Mouse (Mus musculus) MEL-GATA-1-ER (cell line): ENCODE measurements around the gene Prrc2a.

ENCODE experiments used
- DNase-seq: peaks from one replicate; pipeline ENCODE4 v3.0.0-alpha.2; 2012; ENCODE audit warnings: low read depth; ENCODE audit errors: extremely low read depth

Prrc2a gene

DNA sequence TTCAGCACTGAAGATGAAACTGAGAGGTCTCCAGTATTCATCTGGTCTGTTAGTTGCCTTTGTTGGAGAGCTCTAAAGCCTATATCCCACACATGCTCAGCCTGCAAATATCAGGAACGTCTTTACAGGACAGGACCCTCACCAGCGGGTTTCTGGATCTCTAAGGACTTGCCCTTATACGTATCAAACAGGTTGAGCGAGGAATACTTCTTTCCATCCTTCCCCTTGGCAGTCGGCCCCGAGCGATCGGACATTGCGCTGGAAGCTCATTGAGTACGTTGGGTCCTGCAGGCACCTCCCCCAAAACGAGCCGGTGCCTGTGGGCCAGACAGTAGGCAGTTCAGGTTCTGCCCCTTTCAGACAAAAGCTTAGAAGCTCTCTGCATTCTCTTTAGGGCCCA is 2.0 kb downstream of the Prrc2a start:
- no peak for DNase-seq

DNA sequence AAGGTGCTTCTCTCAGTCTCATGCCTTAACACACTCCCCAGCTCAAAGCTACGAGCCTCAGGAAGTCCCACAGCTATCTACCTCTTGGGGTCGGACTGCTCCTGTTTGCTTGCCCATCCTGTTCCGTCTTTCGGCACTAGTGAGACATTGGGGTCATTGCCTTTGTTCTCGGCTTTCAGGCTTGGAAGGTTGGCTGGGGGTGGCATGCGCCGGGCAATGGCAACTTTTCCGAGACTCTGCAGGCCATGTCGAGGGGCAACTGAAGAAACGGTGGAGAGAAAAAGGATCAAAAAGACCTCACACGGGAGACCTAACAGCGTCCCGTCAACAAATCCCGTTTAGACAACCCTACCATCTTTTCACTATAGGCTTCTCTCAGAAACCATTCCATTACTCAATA is 2.6 kb downstream of the Prrc2a start:
- no peak for DNase-seq

- DNase-seq: no peak
Observed at GRCm38 (mm10) chr17:35161421-35161820, 3.3 kb downstream of the Prrc2a start.

GRCm38 (mm10) chr17:35159638-35160037 is 5.1 kb downstream of the Prrc2a start:
- DNase-seq: no peak

- DNase-seq: no peak
Observed at GRCm38 (mm10) chr17:35158850-35159593, 5.7 kb downstream of the Prrc2a start.

DNA sequence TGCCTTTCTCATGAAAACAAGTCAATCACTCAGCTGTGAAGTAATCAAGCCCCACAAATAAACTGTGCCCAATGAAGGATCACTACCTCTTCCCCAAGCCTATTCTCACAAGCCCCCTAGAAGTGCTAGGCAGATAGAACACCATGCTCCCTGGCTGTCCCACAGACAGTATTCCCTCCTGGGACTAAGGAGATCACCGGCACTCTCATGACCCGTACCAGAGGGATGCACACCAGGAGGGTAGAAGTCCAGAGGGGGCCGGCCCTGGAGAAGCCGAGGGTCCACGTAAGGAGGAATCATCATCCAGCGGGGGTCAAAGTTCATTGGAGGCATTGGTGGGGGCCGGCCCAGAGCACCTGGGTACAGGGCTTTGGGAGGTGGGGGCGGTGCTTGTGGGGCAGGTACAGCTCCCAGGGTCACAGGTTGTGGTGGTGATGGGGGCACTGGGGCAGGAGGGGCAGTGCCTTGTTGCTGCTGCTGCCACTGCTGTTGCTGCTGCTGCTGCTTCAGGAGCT is 7.0 kb downstream of the Prrc2a start:
- DNase-seq: no peak

DNA sequence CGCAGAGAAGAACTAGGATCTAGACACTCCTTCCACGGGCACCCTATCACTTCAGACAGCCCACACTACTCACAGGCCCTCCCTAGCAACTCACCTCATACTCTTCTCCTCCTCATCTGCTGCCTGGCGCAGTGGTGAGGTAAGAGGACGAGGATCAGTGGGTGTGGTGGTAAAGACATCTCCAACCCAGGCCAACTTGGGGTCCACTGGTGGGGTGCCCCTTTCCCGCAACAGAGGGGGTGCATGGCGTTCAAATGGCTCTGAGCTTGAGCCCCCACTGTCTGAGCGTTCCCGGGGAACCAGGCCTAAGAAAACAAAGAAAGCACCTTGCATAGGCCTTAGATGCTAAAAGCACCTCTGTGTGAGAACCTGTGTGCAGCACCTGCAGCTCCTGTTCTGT is 7.4 kb downstream of the Prrc2a start:
- no peak for DNase-seq

- DNase-seq: no peak
Observed at GRCm38 (mm10) chr17:35156461-35157200, 8.1 kb downstream of the Prrc2a start.

- no peak for DNase-seq
Observed at GRCm38 (mm10) chr17:35155451-35155850, 9.2 kb downstream of the Prrc2a start.

- no peak for DNase-seq
Observed at GRCm38 (mm10) chr17:35154616-35155015, 10.1 kb downstream of the Prrc2a start.

GRCm38 (mm10) chr17:35153931-35154330 is 10.8 kb downstream of the Prrc2a start:
- no peak for DNase-seq

GRCm38 (mm10) chr17:35153077-35153476 is 11.6 kb downstream of the Prrc2a start:
- no peak for DNase-seq

- DNase-seq: no peak
Observed at GRCm38 (mm10) chr17:35152121-35152520, 12.6 kb downstream of the Prrc2a start.

GRCm38 (mm10) chr17:35147922-35148639 is 16.6 kb downstream of the Prrc2a start:
- no peak for DNase-seq

GRCm38 (mm10) chr17:35147348-35147747 is 17.3 kb downstream of the Prrc2a start:
- no peak for DNase-seq

DNA sequence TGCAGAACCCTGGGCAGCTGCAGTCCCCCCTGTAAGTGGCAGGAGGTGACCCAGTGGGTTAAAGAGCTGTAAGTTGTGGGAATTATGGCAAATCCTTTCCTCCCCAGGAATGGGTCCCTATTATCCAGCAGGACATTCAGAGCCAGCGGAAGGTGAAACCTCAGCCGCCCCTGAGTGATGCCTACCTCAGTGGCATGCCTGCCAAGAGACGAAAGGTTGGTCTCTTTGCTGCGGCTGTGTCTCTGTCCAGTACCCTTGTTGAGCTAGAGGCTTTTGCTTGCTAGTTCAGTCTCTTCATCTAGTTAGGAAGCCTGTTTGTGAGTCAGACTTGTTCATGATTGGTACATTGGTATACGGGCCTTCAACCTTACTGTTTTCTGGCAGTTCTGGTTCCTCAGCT is 18.6 kb downstream of the Prrc2a start:
- no peak for DNase-seq

- no peak for DNase-seq
Observed at GRCm38 (mm10) chr17:35141971-35142370, 22.7 kb downstream of the Prrc2a start.

- DNase-seq: no peak
Observed at GRCm38 (mm10) chr17:35140490-35140996, 24.2 kb downstream of the Prrc2a start.

DNA sequence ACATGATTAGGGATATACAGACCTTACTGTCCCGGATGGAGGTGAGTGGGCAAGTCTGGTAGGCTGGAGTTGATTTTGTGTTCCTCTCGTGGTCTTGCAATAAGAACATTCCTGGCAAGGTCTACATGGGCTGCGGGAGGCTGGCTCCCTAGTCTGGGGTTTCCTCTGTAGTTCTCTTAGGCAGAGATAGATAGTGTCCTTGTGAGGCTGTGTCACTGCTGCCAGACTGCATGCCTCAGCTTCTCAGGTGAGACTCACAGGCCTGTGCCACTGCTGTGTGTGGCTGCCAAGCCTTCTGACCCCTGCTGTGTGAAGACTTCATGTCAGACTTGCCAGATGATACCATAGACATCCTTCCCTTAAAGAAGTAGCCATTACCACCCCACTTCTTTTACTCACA is 25.4 kb downstream of the Prrc2a start:
- DNase-seq: no peak

- DNase-seq: peak; percentile 27
Observed at GRCm38 (mm10) chr17:35135591-35136320, 28.9 kb downstream of the Prrc2a start.
